Mouse (Mus musculus) kidney, postnatal 14 days (tissue): Measurements from ENCODE around the gene Ralgps1.

ENCODE experiments used
- DNase-seq: peaks from one replicate; pipeline ENCODE4 v3.0.0; 2022; ENCODE audit warnings: mixed read lengths

The Ralgps1 gene

DNA sequence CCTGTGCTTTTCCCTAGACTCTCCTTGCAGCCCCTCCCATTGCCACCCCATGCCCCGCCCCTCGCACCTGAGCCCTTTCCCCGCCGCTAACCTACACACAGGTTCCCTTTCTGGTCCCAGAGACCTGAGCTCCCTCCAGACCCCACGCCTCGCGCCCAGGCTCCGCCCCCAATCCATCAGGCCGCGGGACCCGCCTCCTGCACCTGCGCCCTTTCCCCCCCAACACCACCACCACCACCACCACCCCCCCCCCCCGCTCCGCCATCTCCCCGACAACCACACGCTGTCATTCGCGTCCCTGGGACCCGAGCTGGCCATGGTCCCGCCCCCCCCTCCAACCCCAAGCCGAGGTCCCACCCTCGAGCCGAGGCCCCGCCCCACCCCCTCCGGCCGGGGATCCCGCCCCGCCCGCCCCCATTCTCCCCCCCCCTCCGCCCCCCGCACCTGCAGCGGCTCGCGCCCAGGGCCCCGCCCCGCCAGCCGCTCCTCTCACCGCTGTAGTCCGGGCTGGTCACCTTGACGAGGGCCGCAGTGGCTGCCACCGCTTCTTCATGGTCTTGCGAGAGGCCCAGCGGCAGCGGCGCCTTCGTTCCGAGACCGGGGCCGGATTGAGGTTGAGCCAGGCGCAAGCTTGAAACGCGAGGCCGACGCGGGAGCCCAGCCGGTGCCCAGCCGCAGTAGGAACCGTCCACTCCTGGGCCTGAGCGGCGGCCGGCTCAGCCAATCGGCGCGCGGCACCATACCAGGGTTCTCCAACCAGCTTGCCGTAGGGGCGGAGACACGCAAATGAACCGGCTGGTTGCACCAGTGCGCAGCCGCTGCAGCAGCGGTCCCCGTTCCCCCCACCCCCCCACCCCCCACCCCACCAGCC, at the start of gene Ralgps1:
Ralgps1 (minus strand) TSS at position 710 of the 871 bp plus-strand sequence.
- DNase-seq = peak; percentile 99

DNA sequence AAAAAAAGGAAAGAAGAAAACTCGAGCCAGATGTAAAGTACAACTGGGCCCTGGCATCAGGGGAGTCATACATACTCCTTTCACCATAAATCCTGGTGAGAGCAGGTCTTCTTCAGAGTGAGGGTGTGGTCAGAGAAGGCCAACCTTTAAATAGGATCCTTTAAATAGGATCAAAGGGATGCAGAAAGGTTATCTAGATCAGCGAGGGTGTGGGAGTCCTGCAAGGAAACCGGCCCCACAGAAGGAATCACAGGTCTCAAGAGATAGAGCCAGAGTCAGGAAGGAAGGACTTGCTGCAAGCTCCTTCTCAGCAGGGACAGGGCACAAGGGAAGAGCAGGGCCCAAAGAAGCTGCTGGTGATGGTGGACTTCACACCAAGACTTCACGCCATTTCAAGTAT, 46.2 kb upstream of the Ralgps1 start:
- DNase-seq = no peak

DNA sequence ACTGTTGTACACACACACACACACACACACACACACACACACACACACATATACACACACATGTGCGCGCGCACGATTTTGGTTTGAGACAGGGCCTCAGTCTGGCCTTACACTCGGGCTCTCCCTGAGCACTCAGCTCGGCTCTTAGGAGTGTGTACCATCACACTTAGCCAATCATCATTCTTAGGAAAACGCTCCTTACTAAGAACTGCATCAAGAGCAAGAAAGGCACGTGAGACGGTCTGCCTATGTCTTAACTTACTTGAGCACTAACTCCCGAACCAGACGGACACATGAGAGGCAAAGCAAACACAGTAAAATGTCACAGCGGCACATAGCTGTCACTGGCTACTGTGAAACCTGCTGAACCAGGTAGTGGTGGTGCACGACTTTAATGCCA, 42.7 kb upstream of the Ralgps1 start:
- DNase-seq = no peak

DNA sequence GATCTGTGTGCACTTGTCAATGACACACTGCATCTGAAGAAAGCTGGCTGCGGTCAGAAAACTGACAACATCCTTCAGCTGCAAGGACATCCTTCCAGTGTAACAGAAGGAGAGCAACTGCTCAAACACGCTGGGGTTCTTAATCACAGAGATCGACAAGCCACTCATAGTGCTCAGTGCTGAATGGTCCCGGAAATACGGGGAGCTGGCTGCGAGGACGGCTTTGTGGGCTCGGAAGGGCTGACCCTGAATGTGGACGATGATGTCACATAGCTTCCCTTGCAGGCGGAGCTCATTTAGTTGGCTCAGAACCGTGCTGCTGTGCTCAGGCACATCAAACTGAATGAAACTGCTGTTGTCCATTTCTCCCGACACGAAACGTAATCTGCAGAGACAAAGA, 40.8 kb upstream of the Ralgps1 start:
- DNase-seq = no peak

DNA sequence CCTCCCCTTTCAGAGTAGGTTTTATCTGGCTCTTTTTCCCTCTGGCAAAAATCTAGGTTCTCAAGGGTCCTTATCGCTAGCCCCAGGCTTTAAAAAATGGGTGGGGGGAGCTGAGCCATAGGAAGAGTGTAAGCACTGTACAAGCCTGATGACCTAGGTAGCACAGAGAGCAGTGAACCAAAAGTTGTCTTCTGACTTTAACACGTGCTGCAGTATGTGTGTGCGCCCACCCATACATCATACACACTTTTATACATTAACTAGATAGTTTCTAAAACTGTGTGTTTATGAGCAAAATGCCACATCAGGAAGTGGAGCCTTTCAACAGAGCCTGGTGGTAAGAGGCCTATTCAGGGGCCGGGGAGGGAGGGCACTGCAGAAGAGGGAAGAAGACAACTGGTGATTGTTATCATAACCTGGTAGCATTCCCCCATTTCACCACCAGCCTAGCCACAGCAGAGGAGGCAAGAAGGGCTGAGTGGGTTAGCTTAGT, 32.3 kb upstream of the Ralgps1 start:
- no peak for DNase-seq

DNA sequence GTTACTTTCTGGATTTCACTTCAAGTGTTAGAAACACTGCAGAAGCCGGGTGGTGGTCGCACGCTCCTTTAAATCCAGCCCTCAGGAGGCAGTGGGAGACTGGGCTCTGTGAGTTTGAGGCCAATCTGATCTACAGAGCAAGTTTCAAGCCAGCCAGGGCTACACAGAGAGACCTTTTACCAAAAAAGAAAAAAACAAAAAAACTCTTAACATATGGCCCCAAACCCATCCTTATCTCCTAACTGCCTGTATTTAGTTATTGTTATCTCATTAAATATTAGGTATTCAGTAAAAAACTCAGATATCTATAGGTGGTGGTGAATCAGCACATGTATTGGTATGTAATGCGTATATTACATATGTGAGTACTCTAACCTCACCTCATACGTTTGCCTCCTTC, 31.4 kb upstream of the Ralgps1 start:
- no peak for DNase-seq

DNA sequence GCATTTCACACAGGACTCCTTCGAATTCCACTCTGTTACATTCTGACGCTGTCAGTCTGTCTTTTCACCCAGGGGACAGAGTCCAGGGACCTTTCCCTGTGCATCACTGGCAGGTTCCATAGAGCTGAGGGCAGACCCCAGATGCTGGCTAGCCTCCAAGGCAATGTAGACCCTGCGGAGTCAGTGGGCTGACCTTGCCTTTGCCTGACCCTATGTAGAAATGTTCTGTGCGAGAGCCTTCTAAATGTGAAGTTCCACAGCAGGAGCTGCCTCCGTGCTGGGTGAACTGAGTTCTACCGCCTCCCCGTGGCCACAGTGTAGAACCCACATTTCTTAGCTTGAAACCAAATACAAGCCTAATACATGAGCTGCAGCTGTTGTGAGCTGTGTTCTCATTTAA, 30.9 kb upstream of the Ralgps1 start:
- DNase-seq = peak; percentile 69

DNA sequence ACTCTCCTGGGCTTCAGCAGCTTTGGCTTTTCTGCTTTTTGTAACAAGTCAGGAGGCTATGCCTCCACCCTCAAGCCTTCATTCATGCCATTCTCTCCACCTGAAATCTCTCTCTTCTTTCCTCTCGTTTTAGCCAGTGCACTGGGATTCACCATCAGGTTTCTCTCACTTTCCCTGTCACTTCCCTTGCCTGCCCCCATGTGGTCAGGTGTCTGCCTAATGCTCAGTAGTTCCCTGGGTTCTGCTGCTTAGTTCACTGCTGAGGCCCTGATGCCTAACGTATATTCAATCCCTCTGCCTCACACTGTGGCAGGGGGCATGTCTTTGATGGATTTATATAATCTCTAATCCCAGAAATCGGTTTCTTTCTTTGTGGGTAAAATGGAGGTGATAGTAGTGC, 29.9 kb upstream of the Ralgps1 start:
- DNase-seq = peak; percentile 28

DNA sequence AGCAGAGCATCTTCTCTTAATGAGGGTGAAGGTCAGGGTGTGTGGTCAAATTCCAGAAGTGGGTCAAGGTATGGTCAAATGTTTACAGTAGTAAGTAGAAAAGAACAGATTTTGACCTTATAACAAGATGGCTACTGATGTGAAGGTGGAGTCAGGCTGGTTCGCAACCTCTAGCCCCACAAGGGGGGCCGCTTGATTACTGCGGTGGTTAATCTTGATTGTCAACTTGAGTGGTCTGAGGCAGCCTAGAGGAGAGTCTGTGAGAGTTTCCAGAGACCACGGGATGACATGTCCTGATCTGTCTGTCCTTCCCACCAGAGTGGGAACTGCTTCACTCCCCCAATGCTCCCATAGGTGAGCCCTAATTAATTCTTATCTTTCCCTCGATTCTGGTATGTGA, 29.3 kb upstream of the Ralgps1 start:
- no peak for DNase-seq

DNA sequence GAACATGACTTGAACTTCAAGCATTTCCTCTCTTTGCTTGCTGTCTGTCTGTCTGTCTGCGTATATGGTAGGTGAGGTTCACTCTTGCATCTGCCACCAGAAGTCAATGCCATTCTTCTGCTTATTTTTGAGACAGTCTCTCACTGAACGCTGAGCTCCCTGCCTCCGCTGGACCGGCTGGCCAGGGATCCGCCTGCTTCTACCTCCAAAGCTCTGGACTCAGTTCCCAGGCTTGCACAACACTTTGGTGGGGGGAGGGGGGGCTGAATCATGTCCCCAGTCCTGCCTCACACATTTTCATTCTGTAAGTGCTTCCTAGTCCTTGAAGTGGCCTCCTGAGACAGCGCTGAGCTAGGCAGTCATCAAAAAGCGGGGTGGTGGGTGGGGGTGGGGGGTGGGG, 27.8 kb upstream of the Ralgps1 start:
- DNase-seq = no peak

DNA sequence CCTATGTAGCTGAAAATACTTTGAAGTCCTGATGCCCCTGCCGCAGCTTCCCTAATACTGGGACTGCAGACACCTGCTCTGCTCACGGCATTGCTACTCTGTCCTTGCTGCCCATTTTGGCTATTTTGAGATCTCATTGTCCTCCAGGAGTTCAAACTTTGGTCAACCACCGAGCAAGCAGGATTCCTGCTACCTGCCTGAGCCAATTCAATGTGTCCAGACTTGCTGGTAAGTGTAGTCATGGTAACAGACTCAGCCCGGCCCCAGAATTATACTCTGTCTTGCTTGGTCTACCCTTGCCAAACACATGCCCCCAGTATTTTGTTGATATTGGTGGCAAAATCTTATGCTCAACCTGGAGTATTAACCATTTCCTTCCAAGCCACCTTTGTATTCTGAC, 25.8 kb upstream of the Ralgps1 start:
- DNase-seq = no peak

DNA sequence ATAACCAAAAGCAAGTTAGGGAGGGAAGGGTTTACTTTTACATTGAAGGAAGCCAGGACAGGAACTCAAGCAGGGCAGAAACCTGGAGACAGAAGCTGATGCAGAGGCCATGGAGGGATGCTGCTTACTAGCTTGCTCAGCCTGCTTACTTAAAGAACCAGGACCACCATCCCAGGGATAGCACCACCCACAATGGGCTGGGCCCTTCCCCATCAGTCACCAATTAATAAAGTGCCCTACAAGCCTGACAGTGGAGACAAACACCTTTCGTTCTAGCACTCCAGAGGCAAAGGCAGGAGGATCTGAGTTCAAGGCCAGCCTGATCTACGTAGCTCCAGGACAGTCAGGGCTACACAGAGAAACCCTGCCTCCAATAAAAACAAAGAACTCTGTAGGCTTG, 23.8 kb upstream of the Ralgps1 start:
- no peak for DNase-seq

DNA sequence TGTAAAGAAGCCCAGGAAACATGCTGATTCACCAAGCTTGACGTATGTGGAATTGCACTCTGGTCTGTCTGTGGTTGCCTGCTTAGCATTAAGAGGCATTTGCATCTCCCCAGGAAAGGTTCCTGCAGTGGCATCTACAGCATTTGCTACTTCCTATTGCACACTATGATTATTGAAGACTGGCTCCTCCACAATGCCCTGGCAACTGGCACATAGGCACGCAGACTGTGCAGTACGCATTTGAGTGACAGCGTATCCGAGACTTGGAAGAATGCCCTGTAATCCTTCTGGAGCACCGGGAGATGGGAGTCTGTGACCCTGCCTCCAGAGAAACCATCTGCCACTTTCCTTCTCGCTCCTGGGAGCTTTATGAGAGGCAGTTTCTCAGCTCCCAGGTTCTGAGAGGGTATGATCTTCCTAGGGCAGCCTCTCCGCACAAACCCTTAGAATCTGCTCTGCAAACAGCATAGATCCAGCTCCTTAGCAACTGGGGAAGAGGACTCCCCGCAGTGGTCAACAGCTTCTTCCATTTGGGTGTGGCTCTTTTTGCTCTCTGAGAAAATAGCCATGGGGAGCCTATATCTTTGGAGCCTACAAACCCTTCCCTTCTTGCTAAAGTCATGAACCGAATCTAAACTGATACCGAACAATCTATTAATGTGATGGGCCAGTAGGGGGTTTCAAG, 22.8 kb upstream of the Ralgps1 start:
- DNase-seq = no peak

DNA sequence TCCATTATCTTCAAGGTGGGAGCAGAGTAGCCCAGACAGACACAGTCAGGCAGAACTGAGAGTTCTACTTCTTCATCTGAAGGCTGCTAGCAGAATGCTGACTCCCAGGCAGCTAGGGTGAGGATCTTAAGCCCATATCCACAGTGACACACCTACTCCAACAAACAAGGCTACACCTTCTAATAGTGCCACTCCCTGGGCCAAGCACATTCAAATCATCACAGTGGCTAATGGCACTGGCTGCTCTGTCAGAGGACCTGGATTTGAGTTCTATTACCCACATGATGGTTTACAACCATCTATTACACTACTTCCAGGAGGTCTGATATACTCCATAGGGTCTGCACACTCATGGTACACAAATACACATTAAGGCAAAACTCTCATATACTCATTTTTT, 21.7 kb upstream of the Ralgps1 start:
- no peak for DNase-seq

DNA sequence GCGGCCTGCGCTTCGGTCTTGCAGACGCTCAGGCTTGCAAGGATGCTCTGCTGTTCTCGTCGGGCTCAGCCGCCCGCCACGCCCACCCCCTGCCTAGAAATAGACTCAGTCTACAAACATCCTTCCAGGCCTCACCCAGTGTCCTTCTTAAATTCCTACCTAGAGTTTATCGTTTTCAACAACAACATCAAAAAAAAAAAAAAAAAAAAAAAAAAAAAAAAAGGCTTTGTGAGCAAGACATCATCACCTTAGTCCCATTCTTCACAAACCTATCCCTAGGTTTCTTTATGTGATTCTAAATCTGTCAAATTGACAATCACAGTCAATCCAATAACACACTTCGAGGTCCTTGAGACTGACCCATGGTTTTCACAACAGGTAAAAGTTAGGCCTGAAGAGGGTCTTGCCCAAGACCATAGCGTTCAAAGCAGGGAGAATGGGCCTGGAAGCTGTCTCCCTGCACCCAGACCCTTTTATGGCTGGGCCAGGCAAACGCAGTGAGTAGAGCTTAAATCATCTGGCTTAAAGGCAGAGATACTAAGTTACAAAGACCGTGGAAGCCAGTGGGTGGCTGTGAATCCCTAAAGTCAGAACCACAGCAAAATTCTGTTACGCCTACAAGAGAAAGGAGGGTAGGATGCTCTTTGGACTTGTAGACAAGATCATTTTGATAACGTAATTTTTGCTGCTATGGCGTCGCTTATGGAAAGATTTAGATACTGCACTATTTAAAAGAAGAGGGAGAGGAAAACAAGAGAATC, 542 bp upstream of the Ralgps1 start:
- DNase-seq = no peak

DNA sequence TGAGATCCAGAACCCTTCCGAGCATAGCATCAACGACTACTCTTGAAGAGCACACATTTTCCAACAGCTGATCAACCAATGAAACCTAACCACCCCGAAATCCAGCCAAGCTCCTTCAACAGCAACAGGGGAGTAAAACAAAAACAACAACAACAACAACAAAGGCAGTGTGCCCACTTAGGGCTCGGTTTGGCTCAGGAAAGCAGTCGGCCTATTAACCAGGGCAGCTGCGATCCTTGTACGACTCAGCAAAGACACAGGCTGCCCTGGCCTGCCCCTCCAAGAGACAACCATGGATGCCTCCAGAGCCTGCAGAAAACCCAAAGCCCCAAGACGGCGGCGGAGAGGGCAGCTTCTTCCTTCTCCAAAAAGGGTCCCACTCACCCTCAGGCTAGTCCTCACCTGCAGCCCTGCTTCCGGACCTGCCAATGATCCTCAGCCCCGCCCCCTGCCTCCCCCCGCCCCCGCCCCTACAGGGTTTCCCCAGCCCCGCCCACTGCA, 960 bp downstream of the Ralgps1 start:
- DNase-seq = no peak

DNA sequence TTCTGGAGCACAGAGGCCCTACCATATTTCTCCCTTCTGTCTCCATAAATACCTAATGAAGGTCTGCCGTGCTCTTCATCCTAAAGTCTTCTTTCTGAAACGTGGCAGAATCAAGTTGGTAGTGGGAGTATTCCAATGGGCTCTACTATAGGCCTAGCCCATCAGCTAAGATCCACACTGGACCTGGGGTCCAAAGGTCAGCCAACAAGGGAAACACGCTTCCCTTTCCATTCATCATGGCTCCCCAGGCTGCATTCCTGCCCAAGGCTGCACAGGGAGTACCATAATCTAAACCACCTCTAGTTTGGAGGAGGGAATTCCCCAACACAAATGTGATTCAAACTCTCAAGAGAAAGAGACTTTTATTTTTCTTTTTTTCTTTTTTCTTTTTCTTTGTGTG, 1.8 kb downstream of the Ralgps1 start:
- DNase-seq = no peak

DNA sequence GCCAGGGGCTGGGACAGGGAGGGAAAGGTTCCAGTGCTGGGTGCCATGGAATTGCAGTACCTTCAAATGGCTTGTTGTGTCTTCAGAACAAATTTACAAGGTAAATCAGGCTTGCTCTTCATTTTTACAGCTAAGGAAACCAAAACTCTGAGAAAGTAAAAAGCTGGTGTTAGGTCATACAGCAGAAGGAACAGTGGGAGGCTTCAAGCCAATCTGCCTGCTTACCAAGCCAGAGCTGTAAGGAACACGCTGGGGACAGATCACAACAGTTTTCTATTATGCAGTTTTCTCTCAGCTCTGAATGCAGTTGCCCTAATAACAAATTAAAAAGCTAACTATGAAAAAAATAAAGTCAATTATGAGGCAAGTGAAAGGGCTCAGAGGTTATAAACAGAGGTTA, 2.8 kb downstream of the Ralgps1 start:
- no peak for DNase-seq

DNA sequence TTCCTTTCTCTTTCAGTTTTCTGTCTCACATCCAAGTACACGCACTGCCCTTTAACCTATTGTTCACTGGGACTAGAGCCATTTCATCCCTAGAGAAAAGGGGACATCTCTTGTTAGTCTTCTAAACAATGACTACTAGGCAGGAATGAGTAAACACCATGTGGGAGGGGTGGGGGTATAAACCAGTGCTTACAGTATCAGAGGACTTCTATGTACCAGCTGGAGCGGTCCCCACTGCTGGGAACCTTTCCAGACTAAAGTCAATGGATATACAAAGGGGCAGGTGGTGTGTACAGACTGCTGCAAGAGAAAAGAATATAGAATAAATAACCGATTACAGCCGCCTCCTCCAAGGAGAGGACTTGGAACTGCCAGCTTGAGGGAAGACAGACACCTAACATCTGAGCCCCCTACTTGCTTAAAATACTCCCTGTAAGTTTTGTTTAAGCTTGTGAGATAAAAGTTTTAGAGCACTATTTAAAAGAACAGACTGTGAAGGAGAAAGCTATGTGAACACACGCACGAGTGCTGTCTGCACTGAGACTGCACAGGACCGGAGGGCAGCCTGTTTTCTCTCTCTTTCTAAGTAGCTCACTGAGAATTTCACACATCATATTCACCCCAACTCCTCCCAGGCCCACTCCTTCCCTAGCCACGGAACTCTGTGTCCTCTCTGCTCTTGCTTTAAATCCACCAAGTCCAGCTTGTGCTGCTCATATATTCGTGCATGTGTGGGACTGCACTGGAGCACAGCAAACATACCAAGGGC, 5.4 kb downstream of the Ralgps1 start:
- DNase-seq = peak; percentile 56

DNA sequence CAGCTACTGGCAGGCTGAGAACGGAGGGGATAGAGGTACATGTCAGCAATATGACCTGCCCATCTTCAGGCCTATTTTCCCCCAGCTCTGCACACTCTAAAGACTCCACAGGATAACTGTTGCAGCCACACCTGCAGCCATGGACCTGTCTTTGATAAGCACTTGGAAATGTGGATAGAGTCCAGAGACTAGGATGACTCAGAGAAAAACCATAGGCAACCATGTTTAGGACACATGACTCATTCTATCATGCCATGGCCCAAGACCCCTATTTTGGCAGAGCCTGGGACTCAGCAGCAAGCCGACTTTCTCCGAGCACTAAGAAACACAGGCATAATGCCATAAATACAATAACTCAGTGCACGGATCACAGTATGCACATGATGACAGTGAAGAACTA, 6.6 kb downstream of the Ralgps1 start:
- DNase-seq = no peak

DNA sequence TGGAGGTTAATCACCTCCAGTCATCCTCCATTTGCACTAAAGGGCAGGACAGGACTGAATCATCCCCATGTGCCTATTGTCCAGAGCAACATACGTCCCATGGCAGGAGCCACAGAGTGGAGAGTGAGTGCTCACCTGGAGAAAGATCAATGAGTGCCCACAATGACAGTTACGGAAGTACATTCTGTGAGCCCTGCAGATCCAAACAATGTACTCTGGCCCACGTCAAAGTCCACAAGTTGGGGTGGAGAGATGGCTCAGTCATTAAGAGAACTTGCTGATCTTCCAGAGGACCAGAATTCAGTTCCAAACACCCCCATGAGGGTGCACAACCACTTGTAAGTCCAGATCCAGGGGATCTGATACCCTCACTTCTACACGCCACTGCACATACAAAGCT, 7.4 kb downstream of the Ralgps1 start:
- DNase-seq = no peak

DNA sequence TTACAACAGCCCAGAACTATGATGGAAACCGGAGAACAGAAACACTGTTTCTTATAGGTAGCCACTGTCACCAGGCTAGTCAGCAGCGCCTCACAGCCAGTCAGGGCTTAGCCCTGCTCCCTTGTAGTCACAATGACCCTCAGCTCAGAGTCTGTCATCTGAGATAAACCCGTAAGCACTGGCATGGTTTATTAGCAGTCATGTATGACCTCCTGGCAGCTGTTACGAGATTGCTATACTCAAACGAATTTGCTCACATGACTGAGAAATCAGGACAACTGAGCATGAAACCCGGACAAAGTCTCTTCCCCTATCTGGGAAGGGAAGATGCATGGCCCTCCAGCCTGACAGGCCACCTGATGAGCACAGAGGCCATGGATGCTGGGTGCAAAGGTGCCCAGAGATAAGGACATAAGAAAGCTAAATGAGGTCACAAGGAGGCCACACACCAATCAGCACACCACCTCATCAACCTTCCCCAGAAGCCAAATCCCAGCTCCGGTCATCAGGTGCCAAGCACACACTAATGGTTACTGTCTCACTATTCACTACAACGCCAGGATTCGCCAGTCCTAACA, 10.1 kb downstream of the Ralgps1 start:
- DNase-seq = no peak
